Mouse (Mus musculus) hindbrain, embryonic 10.5 days (tissue): ENCODE results near the gene Arhgef1. TPM values are rescaled to one million over a fixed set of nuclear protein-coding genes. Genes with fewer than 3 reads are reported as not detected.

ENCODE experiments used
- polyA plus RNA-seq: library from polyadenylated mRNA; unstranded; fragments of >200 nt; fragmentation: Nextera tagmentation; extraction: Ambion mirVana; gene quantifications from 2 replicates; pipeline ENCODE4 v1.2.1, GENCODE M21; 2016

Gene Arhgef1
- polyA plus RNA-seq, 1 experiment from 2014 or later: 72.4 TPM

Other genes starting within 250 kb of the Arhgef1 start
- gene Tex101, start 226.2 kb upstream of the Arhgef1 start, polyA plus RNA-seq: not detected in 2 replicates
- gene BC049730, start 193.7 kb upstream of the Arhgef1 start, polyA plus RNA-seq: not detected in 2 replicates
- gene Gm4763, start 176.0 kb upstream of the Arhgef1 start, polyA plus RNA-seq: not detected in 2 replicates
- gene Cd177, start 142.6 kb upstream of the Arhgef1 start, polyA plus RNA-seq: not detected in 2 replicates
- gene Ceacam10, start 125.7 kb upstream of the Arhgef1 start, polyA plus RNA-seq: 0.21 TPM in 1 of 2 replicates, not detected in the other
- 15.5 and 24.3 TPM in 2 replicates for gene Gm9844, start 40.7 kb upstream of the Arhgef1 start, polyA plus RNA-seq
- not detected in 2 replicates for gene Lypd4, start 33.0 kb upstream of the Arhgef1 start, polyA plus RNA-seq
- gene Dmrtc2, start 32.9 kb upstream of the Arhgef1 start, polyA plus RNA-seq: not detected in 2 replicates
- 1,985 and 2,165 TPM in 2 replicates for gene Rps19, start 18.5 kb upstream of the Arhgef1 start, polyA plus RNA-seq
- gene Cd79a, start 5.5 kb upstream of the Arhgef1 start, polyA plus RNA-seq: 0.13 and 0.29 TPM in 2 replicates
- 0.42 and 2.7 TPM in 2 replicates for gene Gm4881, start 41.6 kb downstream of the Arhgef1 start, polyA plus RNA-seq
- 98.4 and 126 TPM in 2 replicates for gene Rabac1, start 69.8 kb downstream of the Arhgef1 start, polyA plus RNA-seq
- gene Atp1a3, start 103.0 kb downstream of the Arhgef1 start, polyA plus RNA-seq: 11.8 and 45.9 TPM in 2 replicates
- gene Grik5, start 169.4 kb downstream of the Arhgef1 start, polyA plus RNA-seq: 5.5 and 7.9 TPM in 2 replicates
- gene Zfp574, start 169.7 kb downstream of the Arhgef1 start, polyA plus RNA-seq: 44.4 and 45.9 TPM in 2 replicates